Mouse (Mus musculus) CH12.LX (cell line): ENCODE measurements around the gene Ulk4.

Experiments
- CHD1 ChIP-seq: IDR thresholded peaks from 2 replicates; pipeline ENCODE4 v1.6.1; 2012; ENCODE audit warnings: low read depth, low read length, improper control_type of control experiment, inconsistent platforms
- CTCF ChIP-seq, 2 experiments: IDR thresholded peaks in 1 of 2; conservative IDR thresholded peaks in 1 of 2; 2 replicates each; pipeline ENCODE4 v1.5.1; 2011 to 2012; ENCODE audit warnings: low read depth in 2 of 2, low read length in 2 of 2, improper control_type of control experiment in 1 of 2, inconsistent platforms in 1 of 2, mild to moderate bottlenecking in 1 of 2, moderate library complexity in 1 of 2
- E2F4 ChIP-seq: IDR thresholded peaks from 2 replicates; pipeline ENCODE4 v1.6.1; 2011; ENCODE audit warnings: low read depth, low read length, improper control_type of control experiment; ENCODE audit not compliant: insufficient replicate concordance
- ELF1 ChIP-seq: IDR thresholded peaks from 2 replicates; pipeline ENCODE4 v1.6.1; 2014; ENCODE audit warnings: low read depth, mild to moderate bottlenecking, inconsistent platforms, low read length, improper control_type of control experiment
- KAT2A ChIP-seq: IDR thresholded peaks from 2 replicates; pipeline ENCODE4 v1.6.1; 2012; ENCODE audit warnings: low read length, improper control_type of control experiment, inconsistent platforms; ENCODE audit not compliant: insufficient replicate concordance
- MAX ChIP-seq: IDR thresholded peaks from 2 replicates; pipeline ENCODE4 v1.6.1; 2011; ENCODE audit warnings: low read length, improper control_type of control experiment
- MXI1 ChIP-seq: IDR thresholded peaks from 2 replicates; pipeline ENCODE4 v1.6.1; 2011; ENCODE audit warnings: mild to moderate bottlenecking, low read depth, low read length, improper control_type of control experiment
- NRF1 ChIP-seq: IDR thresholded peaks from 2 replicates; pipeline ENCODE4 v1.6.1; 2014; ENCODE audit warnings: low read depth, mild to moderate bottlenecking, inconsistent platforms, low read length, improper control_type of control experiment, moderate library complexity
- POLR2A ChIP-seq: IDR thresholded peaks from 2 replicates; pipeline ENCODE4 v1.6.1; 2011; ENCODE audit warnings: low read depth, mild to moderate bottlenecking, improper control_type of control experiment, low read length
- UBTF ChIP-seq: IDR thresholded peaks from 2 replicates; pipeline ENCODE4 v1.6.1; 2012; ENCODE audit warnings: low read depth, mild to moderate bottlenecking, inconsistent platforms, low read length, improper control_type of control experiment, moderate library complexity
- USF1 ChIP-seq: IDR thresholded peaks from 2 replicates; pipeline ENCODE4 v1.6.1; 2014; ENCODE audit warnings: low read depth, mild to moderate bottlenecking, inconsistent platforms, low read length, improper control_type of control experiment
- ZKSCAN1 ChIP-seq: IDR thresholded peaks from 2 replicates; pipeline ENCODE4 v1.6.1; 2012; ENCODE audit warnings: low read depth, inconsistent platforms, low read length, improper control_type of control experiment, borderline replicate concordance

DNA sequence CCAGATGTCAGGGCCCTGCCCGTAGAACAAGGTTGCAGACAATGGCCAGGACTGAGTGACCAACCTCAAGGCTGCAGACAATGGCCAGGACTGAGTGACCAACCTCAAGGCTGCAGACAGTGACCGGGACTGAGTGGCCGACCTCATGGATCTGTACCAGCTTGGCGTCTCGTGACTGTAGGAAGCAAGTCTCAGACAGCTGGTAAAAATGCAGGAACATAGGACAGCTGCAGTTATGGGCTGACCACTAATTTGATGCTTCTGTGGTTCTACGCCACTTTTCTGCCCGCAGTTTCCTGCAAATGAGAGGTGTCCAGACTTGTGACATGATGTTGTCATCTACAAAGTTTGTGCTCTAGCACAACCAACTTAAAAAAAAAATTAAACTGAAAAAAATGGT lies 16.2 kb upstream of the Ulk4 start:
- no peak for TF ChIP-seq ELF1
- TF ChIP-seq POLR2A, result no peak
- no peak for TF ChIP-seq CTCF (conservative IDR thresholded peaks at IDR 0.05 in 1 of 2, IDR thresholded peaks at IDR 0.05 in 1 of 2; ENCODE audit: low read depth in 2 of 2, low read length in 2 of 2)
- TF ChIP-seq MXI1, result no peak
- TF ChIP-seq ZKSCAN1, result no peak
- TF ChIP-seq E2F4, result no peak
- no peak for TF ChIP-seq UBTF
- TF ChIP-seq NRF1, result no peak
- TF ChIP-seq CHD1, result no peak
- TF ChIP-seq USF1, result no peak
- TF ChIP-seq MAX, result no peak
- no peak for TF ChIP-seq KAT2A
